Mouse (Mus musculus) CH12.LX (cell line): ENCODE measurements around the gene Fam69b.

ENCODE experiments used
- BHLHE40 ChIP-seq: IDR thresholded peaks from 2 replicates; pipeline ENCODE4 v1.6.1; 2011; ENCODE audit warnings: mild to moderate bottlenecking, low read depth, low read length, improper control_type of control experiment
- CHD2 ChIP-seq: IDR thresholded peaks from 2 replicates; pipeline ENCODE4 v1.6.1; 2011; ENCODE audit warnings: low read length, improper control_type of control experiment
- CTCF ChIP-seq, 2 experiments: IDR thresholded peaks in 1 of 2; conservative IDR thresholded peaks in 1 of 2; 2 replicates each; pipeline ENCODE4 v1.5.1; 2011 to 2012; ENCODE audit warnings: low read depth in 2 of 2, low read length in 2 of 2, improper control_type of control experiment in 1 of 2, inconsistent platforms in 1 of 2, mild to moderate bottlenecking in 1 of 2, moderate library complexity in 1 of 2
- E2F4 ChIP-seq: IDR thresholded peaks from 2 replicates; pipeline ENCODE4 v1.6.1; 2011; ENCODE audit warnings: low read depth, low read length, improper control_type of control experiment; ENCODE audit not compliant: insufficient replicate concordance
- ELF1 ChIP-seq: IDR thresholded peaks from 2 replicates; pipeline ENCODE4 v1.6.1; 2014; ENCODE audit warnings: low read depth, mild to moderate bottlenecking, inconsistent platforms, low read length, improper control_type of control experiment
- JUND ChIP-seq: conservative IDR thresholded peaks from 2 replicates; pipeline ENCODE4 v1.6.1; 2011; ENCODE audit warnings: low read depth, low read length, improper control_type of control experiment
- MAFK ChIP-seq: IDR thresholded peaks from 2 replicates; pipeline ENCODE4 v1.6.1; 2011; ENCODE audit warnings: low read length, improper control_type of control experiment; ENCODE audit not compliant: insufficient replicate concordance
- NRF1 ChIP-seq: IDR thresholded peaks from 2 replicates; pipeline ENCODE4 v1.6.1; 2014; ENCODE audit warnings: low read depth, mild to moderate bottlenecking, inconsistent platforms, low read length, improper control_type of control experiment, moderate library complexity
- PAX5 ChIP-seq: IDR thresholded peaks from 2 replicates; pipeline ENCODE4 v1.6.1; 2012; ENCODE audit warnings: low read length, inconsistent platforms, mixed read lengths
- POLR2A ChIP-seq: IDR thresholded peaks from 2 replicates; pipeline ENCODE4 v1.6.1; 2011; ENCODE audit warnings: low read depth, mild to moderate bottlenecking, improper control_type of control experiment, low read length
- USF1 ChIP-seq: IDR thresholded peaks from 2 replicates; pipeline ENCODE4 v1.6.1; 2014; ENCODE audit warnings: low read depth, mild to moderate bottlenecking, inconsistent platforms, low read length, improper control_type of control experiment
- ZMIZ1 ChIP-seq: IDR thresholded peaks from 2 replicates; pipeline ENCODE4 v1.6.1; 2012; ENCODE audit warnings: low read depth, mild to moderate bottlenecking, inconsistent platforms, low read length, improper control_type of control experiment

GRCm38 (mm10) chr2:26607056-26607910 is 21.0 kb upstream of the Fam69b start:
- TF ChIP-seq ELF1 = no peak
- no peak for TF ChIP-seq CTCF (conservative IDR thresholded peaks at IDR 0.05 in 1 of 2, IDR thresholded peaks at IDR 0.05 in 1 of 2; ENCODE audit: low read depth in 2 of 2, low read length in 2 of 2)
- no peak for TF ChIP-seq ZMIZ1
- no peak for TF ChIP-seq USF1
- no peak for TF ChIP-seq PAX5
- no peak for TF ChIP-seq MAFK
- TF ChIP-seq POLR2A = no peak
- no peak for TF ChIP-seq CHD2
- no peak for TF ChIP-seq JUND
- TF ChIP-seq BHLHE40 = no peak
- TF ChIP-seq NRF1 = no peak
- no peak for TF ChIP-seq E2F4
